Mouse (Mus musculus) myocyte (in vitro differentiated cells): ENCODE results near the gene Abca17. TPM values are rescaled to one million over a fixed set of nuclear protein-coding genes. Genes with fewer than 3 reads are reported as not detected.
A peak's percentile ranks its signal among the peaks of the same experiment; 100 is the strongest.

Source experiments
- H3K27me3 ChIP-seq: one replicate; pipeline ENCODE4 v1.6.1; 2011; ENCODE audit not compliant: control insufficient read depth, insufficient read depth, insufficient read length
- H3K36me3 ChIP-seq: one replicate; pipeline ENCODE4 v1.6.1; 2011; ENCODE audit not compliant: control insufficient read depth, insufficient read depth
- H3K4me2 ChIP-seq: one replicate; pipeline ENCODE4 v1.6.1; 2011; ENCODE audit warnings: low read depth, control low read depth
- H3K4me3 ChIP-seq: one replicate; pipeline ENCODE4 v1.5.1; 2011; ENCODE audit warnings: mild to moderate bottlenecking, control low read depth, moderate library complexity
- H3K79me2 ChIP-seq: one replicate; pipeline ENCODE4 v1.6.1; 2011; ENCODE audit not compliant: control insufficient read depth, insufficient read depth
- H3ac ChIP-seq: one replicate; pipeline ENCODE4 v1.6.1; 2011; ENCODE audit not compliant: control insufficient read depth, insufficient read length
- CEBPB ChIP-seq: IDR thresholded peaks from 2 replicates; pipeline ENCODE4 v1.6.1; 2011; ENCODE audit warnings: mild to moderate bottlenecking, moderate library complexity; ENCODE audit not compliant: poor library complexity, insufficient read depth, severe bottlenecking
- E2F4 ChIP-seq: IDR thresholded peaks from one replicate; pipeline ENCODE4 v1.6.1; 2011; ENCODE audit warnings: mild to moderate bottlenecking, control low read depth, moderate library complexity; ENCODE audit not compliant: insufficient read depth
- MAX ChIP-seq: IDR thresholded peaks from one replicate; pipeline ENCODE4 v1.6.1; 2011; ENCODE audit warnings: low read depth, mild to moderate bottlenecking, control low read depth
- MYOD1 ChIP-seq, 3 experiments: IDR thresholded peaks; one replicate each; pipeline ENCODE4 v1.6.1; 2011; ENCODE audit warnings: control low read depth in 2 of 3, low read depth in 2 of 3, mild to moderate bottlenecking in 2 of 3, moderate library complexity in 1 of 3; ENCODE audit not compliant: insufficient read length in 2 of 3, control insufficient read depth in 1 of 3
- MYOG ChIP-seq, 3 experiments: IDR thresholded peaks; one replicate each; pipeline ENCODE4 v1.6.1; 2011; ENCODE audit warnings: control low read depth in 2 of 3, low read depth in 2 of 3, mild to moderate bottlenecking in 2 of 3; ENCODE audit not compliant: insufficient read length in 2 of 3, control insufficient read depth in 1 of 3, insufficient read depth in 1 of 3
- POLR2A ChIP-seq: IDR thresholded peaks from one replicate; pipeline ENCODE4 v1.6.1; 2011; ENCODE audit warnings: low read depth, mild to moderate bottlenecking, control low read depth, moderate library complexity; ENCODE audit not compliant: insufficient read length
- POLR2AphosphoS2 ChIP-seq: IDR thresholded peaks from one replicate; pipeline ENCODE4 v1.6.1; 2011; ENCODE audit warnings: low read depth, control low read depth; ENCODE audit not compliant: insufficient read length
- REST ChIP-seq: IDR thresholded peaks from one replicate; pipeline ENCODE4 v1.6.1; 2011; ENCODE audit warnings: mild to moderate bottlenecking, control low read depth, moderate library complexity; ENCODE audit not compliant: insufficient read depth, insufficient read length
- SRF ChIP-seq: IDR thresholded peaks from one replicate; pipeline ENCODE4 v1.6.1; 2011; ENCODE audit warnings: low read depth; ENCODE audit not compliant: control insufficient read depth, insufficient read length
- TCF12 ChIP-seq: IDR thresholded peaks from one replicate; pipeline ENCODE4 v1.6.1; 2011; ENCODE audit warnings: mild to moderate bottlenecking, control low read depth; ENCODE audit not compliant: poor library complexity, insufficient read depth, severe bottlenecking
- TCF3 ChIP-seq: IDR thresholded peaks from one replicate; pipeline ENCODE4 v1.6.1; 2011; ENCODE audit warnings: low read depth, control low read depth; ENCODE audit not compliant: insufficient read length
- USF1 ChIP-seq: IDR thresholded peaks from one replicate; pipeline ENCODE4 v1.6.1; 2011; ENCODE audit warnings: low read depth, mild to moderate bottlenecking, control low read depth, moderate library complexity
- polyA plus RNA-seq: library from polyadenylated mRNA; unstranded; fragments of >200 nt; fragmentation: generic; extraction: Trizol; gene quantifications from one replicate; pipeline ENCODE4 v1.2.1, GENCODE M21; 2012; ENCODE audit warnings: missing spikeins

The Abca17 gene
- polyA plus RNA-seq, 1 experiment: not detected

- no peak overlapping the region for H3K4me3 ChIP-seq
- H3ac ChIP-seq: no peak overlapping the region
- no peaks in the 10 kb centered on the region for H3K27me3 ChIP-seq
- TF ChIP-seq TCF3 (peak; percentile 81), POLR2AphosphoS2 (no peak), MYOG (IDR thresholded peaks at IDR 0.05; ENCODE audit: control insufficient read depth in 1 of 3, insufficient read depth in 1 of 3, insufficient read length in 2 of 3, low read depth in 2 of 3) (peak in 1 of 3 experiments; percentile 3), USF1 (no peak), MAX (no peak), MYOD1 (IDR thresholded peaks at IDR 0.05; ENCODE audit: control insufficient read depth in 1 of 3, insufficient read length in 2 of 3, low read depth in 2 of 3) (peak in 2 of 3 experiments; percentile 77 to 87), TCF12 (peak; percentile 78)
- peak overlapping the region; percentile 34 for H3K4me2 ChIP-seq
- no peaks in the 10 kb centered on the region for H3K79me2 ChIP-seq
- no peaks in the 10 kb centered on the region for H3K36me3 ChIP-seq
These were observed 83.7 kb downstream of the Abca17 start for GRCm38 (mm10) chr17:24267133-24267532.

- no peak overlapping the region for H3K4me3 ChIP-seq
- no peaks in the 10 kb centered on the region for H3K36me3 ChIP-seq
- H3K4me2 ChIP-seq: no peak overlapping the region
- H3K79me2 ChIP-seq: no peaks in the 10 kb centered on the region
- H3K27me3 ChIP-seq: no peaks in the 10 kb centered on the region
- no peak overlapping the region for H3ac ChIP-seq
- TF ChIP-seq CEBPB: no peak
- TF ChIP-seq POLR2A: no peak
- no peak for TF ChIP-seq MYOD1 (IDR thresholded peaks at IDR 0.05; ENCODE audit: control insufficient read depth in 1 of 3, insufficient read length in 2 of 3, low read depth in 2 of 3)
- TF ChIP-seq TCF3: no peak
- no peak for TF ChIP-seq MAX
- no peak for TF ChIP-seq REST
- TF ChIP-seq MYOG (IDR thresholded peaks at IDR 0.05; ENCODE audit: control insufficient read depth in 1 of 3, insufficient read depth in 1 of 3, insufficient read length in 2 of 3, low read depth in 2 of 3): no peak
- no peak for TF ChIP-seq USF1
- no peak for TF ChIP-seq POLR2AphosphoS2
- TF ChIP-seq E2F4: no peak
These were observed 86.1 kb downstream of the Abca17 start for GRCm38 (mm10) chr17:24264766-24265165.

GRCm38 (mm10) chr17:24260516-24260915 lies 90.4 kb downstream of the Abca17 start:
- Histone ChIP-seq H3K79me2 (no peaks in the 10 kb centered on the region), H3K27me3 (no peaks in the 10 kb centered on the region), H3ac (no peak overlapping the region), H3K36me3 (no peaks in the 10 kb centered on the region), H3K4me3 (no peak overlapping the region), H3K4me2 (no peak overlapping the region)
- TF ChIP-seq MAX: no peak
- no peak for TF ChIP-seq POLR2AphosphoS2
- no peak for TF ChIP-seq USF1
- TF ChIP-seq E2F4: no peak
- TF ChIP-seq TCF12: no peak
- TF ChIP-seq TCF3: no peak
- TF ChIP-seq CEBPB: no peak
- no peak for TF ChIP-seq REST
- TF ChIP-seq SRF: no peak
- no peak for TF ChIP-seq POLR2A
- no peak for TF ChIP-seq MYOG (IDR thresholded peaks at IDR 0.05; ENCODE audit: control insufficient read depth in 1 of 3, insufficient read depth in 1 of 3, insufficient read length in 2 of 3, low read depth in 2 of 3)
- no peak for TF ChIP-seq MYOD1 (IDR thresholded peaks at IDR 0.05; ENCODE audit: control insufficient read depth in 1 of 3, insufficient read length in 2 of 3, low read depth in 2 of 3)

GRCm38 (mm10) chr17:24259702-24260101 lies 91.2 kb downstream of the Abca17 start:
- Histone ChIP-seq H3K4me3 (no peak overlapping the region), H3ac (no peak overlapping the region), H3K36me3 (no peaks in the 10 kb centered on the region), H3K4me2 (no peak overlapping the region), H3K27me3 (no peaks in the 10 kb centered on the region), H3K79me2 (no peaks in the 10 kb centered on the region)
- TF ChIP-seq MAX: no peak
- no peak for TF ChIP-seq MYOG (IDR thresholded peaks at IDR 0.05; ENCODE audit: control insufficient read depth in 1 of 3, insufficient read depth in 1 of 3, insufficient read length in 2 of 3, low read depth in 2 of 3)
- TF ChIP-seq CEBPB: no peak
- no peak for TF ChIP-seq TCF12
- TF ChIP-seq E2F4: no peak
- TF ChIP-seq SRF: no peak

GRCm38 (mm10) chr17:24258981-24259380 lies 91.9 kb downstream of the Abca17 start:
- Histone ChIP-seq H3K27me3 (no peaks in the 10 kb centered on the region), H3K36me3 (no peaks in the 10 kb centered on the region), H3K79me2 (no peaks in the 10 kb centered on the region), H3K4me3 (no peak overlapping the region), H3K4me2 (no peak overlapping the region), H3ac (no peak overlapping the region)
- TF ChIP-seq TCF12 (no peak), TCF3 (no peak), POLR2AphosphoS2 (no peak), MAX (no peak), USF1 (no peak), MYOD1 (IDR thresholded peaks at IDR 0.05; ENCODE audit: control insufficient read depth in 1 of 3, insufficient read length in 2 of 3, low read depth in 2 of 3) (no peak), CEBPB (no peak), E2F4 (no peak), SRF (no peak), REST (no peak)
